Mouse (Mus musculus) embryonic facial prominence, embryonic 13.5 days (tissue): Measurements from ENCODE around the gene March4. TPM values are rescaled to one million over a fixed set of nuclear protein-coding genes. Genes with fewer than 3 reads are reported as not detected.

Source experiments
- ATAC-seq: fragments of 200-750 bp; cut with Nextera tagmentation; 2 replicates; pipeline ENCODE4 v1.8.0; 2017; ENCODE audit warnings: low read depth; ENCODE audit not compliant: insufficient number of reproducible peaks, insufficient read depth, low FRiP score, low TSS enrichment
- H3K27ac ChIP-seq: fragments of 300-500 bp; sonication (generic); 2 replicates; pipeline ENCODE4 v1.5.1; 2015; ENCODE audit warnings: moderate library complexity, mild to moderate bottlenecking, inconsistent platforms
- H3K27me3 ChIP-seq: fragments of 300-500 bp; sonication (generic); 2 replicates; pipeline ENCODE4 v1.6.1; 2015; ENCODE audit warnings: mild to moderate bottlenecking, inconsistent platforms
- H3K36me3 ChIP-seq: fragments of 300-500 bp; sonication (generic); 2 replicates; pipeline ENCODE4 v1.6.1; 2015; ENCODE audit warnings: mild to moderate bottlenecking, inconsistent platforms
- H3K4me1 ChIP-seq: fragments of 300-500 bp; sonication (generic); 2 replicates; pipeline ENCODE4 v1.6.1; 2015; ENCODE audit warnings: inconsistent platforms
- H3K4me2 ChIP-seq: fragments of 300-500 bp; sonication (generic); 2 replicates; pipeline ENCODE4 v1.6.1; 2015; ENCODE audit warnings: moderate library complexity, mild to moderate bottlenecking, inconsistent platforms
- H3K4me3 ChIP-seq: fragments of 300-500 bp; sonication (generic); 2 replicates; pipeline ENCODE4 v1.5.1; 2015; ENCODE audit warnings: mild to moderate bottlenecking, inconsistent platforms
- H3K9ac ChIP-seq: fragments of 300-500 bp; sonication (generic); 2 replicates; pipeline ENCODE4 v1.6.1; 2015; ENCODE audit warnings: mild to moderate bottlenecking, inconsistent platforms
- H3K9me3 ChIP-seq: fragments of 300-500 bp; sonication (generic); 2 replicates; pipeline ENCODE4 v1.6.1; 2016; ENCODE audit warnings: inconsistent platforms
- WGBS: fragments of 180-500 bp; shearing (Covaris S2); methylation state at CpG from one replicate; pipeline ENCODE4 v1.1.7; 2015; ENCODE audit warnings: mixed read lengths; 5-methylcytosine and 5-hydroxymethylcytosine counted together
- polyA plus RNA-seq: library from polyadenylated mRNA; unstranded; fragments of >200 nt; fragmentation: Nextera tagmentation; extraction: Ambion mirVana; gene quantifications from 2 replicates; pipeline ENCODE4 v1.2.1, GENCODE M21; 2015

Gene March4
- polyA plus RNA-seq, 1 experiment from 2014 or later, result 0.18 TPM

- no peak overlapping the region for H3K27ac ChIP-seq
- H3K9me3 ChIP-seq, result no peaks in the 10 kb centered on the region
- no peak overlapping the region for H3K9ac ChIP-seq
- ATAC-seq, result no peak
- H3K27me3 ChIP-seq, result no peaks in the 10 kb centered on the region
- no peaks in the 10 kb centered on the region for H3K4me1 ChIP-seq
- H3K4me3 ChIP-seq, result no peak overlapping the region
- no peak overlapping the region for H3K4me2 ChIP-seq
- H3K36me3 ChIP-seq, result no peaks in the 10 kb centered on the region
- WGBS, result 73% methylated on average over 7 of the region's 7 CpGs
These were observed 25.8 kb downstream of the March4 start for GRCm38 (mm10) chr1:72510778-72511520.

GRCm38 (mm10) chr1:72509551-72509950, 27.2 kb downstream of the March4 start:
- 80% methylated on average over 4 of the region's 4 CpGs for WGBS
- H3K36me3 ChIP-seq, result no peaks in the 10 kb centered on the region
- H3K4me3 ChIP-seq, result no peak overlapping the region
- ATAC-seq, result no peak
- no peaks in the 10 kb centered on the region for H3K27me3 ChIP-seq
- no peak overlapping the region for H3K9ac ChIP-seq
- no peaks in the 10 kb centered on the region for H3K9me3 ChIP-seq
- no peak overlapping the region for H3K27ac ChIP-seq
- H3K4me1 ChIP-seq, result no peaks in the 10 kb centered on the region
- H3K4me2 ChIP-seq, result no peak overlapping the region

- Histone ChIP-seq H3K36me3 (no peaks in the 10 kb centered on the region), H3K4me3 (no peak overlapping the region), H3K4me1 (no peaks in the 10 kb centered on the region), H3K9me3 (no peaks in the 10 kb centered on the region), H3K4me2 (no peak overlapping the region), H3K27ac (no peak overlapping the region), H3K9ac (no peak overlapping the region), H3K27me3 (no peaks in the 10 kb centered on the region)
- WGBS, result 62% methylated on average over 2 of the region's 2 CpGs
- ATAC-seq, result no peak
These were observed 29.1 kb downstream of the March4 start for GRCm38 (mm10) chr1:72507670-72508069.

- Histone ChIP-seq H3K27ac (no peak overlapping the region), H3K4me3 (no peak overlapping the region), H3K4me2 (no peak overlapping the region), H3K4me1 (no peaks in the 10 kb centered on the region), H3K27me3 (no peaks in the 10 kb centered on the region), H3K9me3 (no peaks in the 10 kb centered on the region), H3K9ac (no peak overlapping the region), H3K36me3 (no peaks in the 10 kb centered on the region)
- 61% methylated on average over 10 of the region's 10 CpGs for WGBS
- ATAC-seq, result no peak
These were observed 30.5 kb downstream of the March4 start for GRCm38 (mm10) chr1:72506202-72506601.

- H3K27ac ChIP-seq, result no peak overlapping the region
- H3K4me1 ChIP-seq, result no peaks in the 10 kb centered on the region
- no peak overlapping the region for H3K4me2 ChIP-seq
- no peaks in the 10 kb centered on the region for H3K9me3 ChIP-seq
- ATAC-seq, result no peak
- H3K9ac ChIP-seq, result no peak overlapping the region
- no peak overlapping the region for H3K4me3 ChIP-seq
- WGBS, result 86% methylated on average over 5 of the region's 5 CpGs
- no peaks in the 10 kb centered on the region for H3K27me3 ChIP-seq
- H3K36me3 ChIP-seq, result no peaks in the 10 kb centered on the region
These were observed 39.1 kb downstream of the March4 start for GRCm38 (mm10) chr1:72497609-72498008.

- H3K4me1 ChIP-seq, result peaks cover 5% of the 10 kb centered on the region; the same call in 1 of the 2 replicates
- no peaks in the 10 kb centered on the region for H3K9me3 ChIP-seq
- H3K9ac ChIP-seq, result no peak overlapping the region
- 80% methylated on average over 3 of the region's 3 CpGs for WGBS
- H3K4me2 ChIP-seq, result no peak overlapping the region
- no peaks in the 10 kb centered on the region for H3K27me3 ChIP-seq
- no peak overlapping the region for H3K27ac ChIP-seq
- H3K4me3 ChIP-seq, result no peak overlapping the region
- no peaks in the 10 kb centered on the region for H3K36me3 ChIP-seq
- no peak for ATAC-seq
These were observed 43.3 kb downstream of the March4 start for GRCm38 (mm10) chr1:72493454-72493853.

GRCm38 (mm10) chr1:72492666-72493065, 44.1 kb downstream of the March4 start:
- 91% methylated on average over 10 of the region's 10 CpGs for WGBS

GRCm38 (mm10) chr1:72491307-72491706, 45.4 kb downstream of the March4 start:
- ATAC-seq, result no peak
- WGBS, result 54% methylated on average over 5 of the region's 5 CpGs
- H3K4me1 ChIP-seq, result peaks cover 5% of the 10 kb centered on the region; the same call in 1 of the 2 replicates

More at GRCm38 (mm10) chr1:72492666-72493065, 44.1 kb downstream of the March4 start:
- Histone ChIP-seq H3K27ac (no peak overlapping the region), H3K27me3 (no peaks in the 10 kb centered on the region), H3K9me3 (no peaks in the 10 kb centered on the region), H3K36me3 (no peaks in the 10 kb centered on the region), H3K4me1 (peaks cover 5% of the 10 kb centered on the region; the same call in 1 of the 2 replicates), H3K9ac (no peak overlapping the region), H3K4me3 (no peak overlapping the region), H3K4me2 (no peak overlapping the region)
- no peak for ATAC-seq

GRCm38 (mm10) chr1:72490801-72491200, 45.9 kb downstream of the March4 start:
- Histone ChIP-seq H3K4me3 (no peak overlapping the region), H3K9ac (no peak overlapping the region), H3K4me2 (no peak overlapping the region), H3K9me3 (no peaks in the 10 kb centered on the region), H3K36me3 (no peaks in the 10 kb centered on the region), H3K27ac (no peak overlapping the region), H3K27me3 (no peaks in the 10 kb centered on the region), H3K4me1 (peaks cover 5% of the 10 kb centered on the region; the same call in 1 of the 2 replicates)
- ATAC-seq, result no peak
- WGBS, result 38% methylated on average over 3 of the region's 3 CpGs

More at GRCm38 (mm10) chr1:72491307-72491706, 45.4 kb downstream of the March4 start:
- H3K4me2 ChIP-seq, result no peak overlapping the region
- H3K27ac ChIP-seq, result no peak overlapping the region
- no peak overlapping the region for H3K4me3 ChIP-seq
- no peaks in the 10 kb centered on the region for H3K9me3 ChIP-seq
- no peaks in the 10 kb centered on the region for H3K36me3 ChIP-seq
- H3K9ac ChIP-seq, result no peak overlapping the region
- H3K27me3 ChIP-seq, result no peaks in the 10 kb centered on the region

- no peaks in the 10 kb centered on the region for H3K36me3 ChIP-seq
- no peaks in the 10 kb centered on the region for H3K27me3 ChIP-seq
- H3K4me3 ChIP-seq, result no peak overlapping the region
- no peak overlapping the region for H3K9ac ChIP-seq
- WGBS, result 13% methylated on average over 8 of the region's 8 CpGs
- no peak for ATAC-seq
- no peak overlapping the region for H3K27ac ChIP-seq
- H3K9me3 ChIP-seq, result no peaks in the 10 kb centered on the region
- peaks cover 5% of the 10 kb centered on the region; the same call in 1 of the 2 replicates for H3K4me1 ChIP-seq
- H3K4me2 ChIP-seq, result no peak overlapping the region
These were observed 46.5 kb downstream of the March4 start for GRCm38 (mm10) chr1:72490193-72490592.

GRCm38 (mm10) chr1:72476594-72476993, 60.1 kb downstream of the March4 start:
- no peaks in the 10 kb centered on the region for H3K27me3 ChIP-seq
- H3K9me3 ChIP-seq, result no peaks in the 10 kb centered on the region
- no peaks in the 10 kb centered on the region for H3K4me1 ChIP-seq
- no peak overlapping the region for H3K4me2 ChIP-seq
- no peak overlapping the region for H3K4me3 ChIP-seq
- WGBS, result 87% methylated on average over 2 of the region's 2 CpGs
- no peaks in the 10 kb centered on the region for H3K36me3 ChIP-seq
- ATAC-seq, result no peak
- H3K9ac ChIP-seq, result no peak overlapping the region
- H3K27ac ChIP-seq, result no peak overlapping the region

GRCm38 (mm10) chr1:72469075-72469474, 67.7 kb downstream of the March4 start:
- no peak overlapping the region for H3K4me2 ChIP-seq
- no peak overlapping the region for H3K9ac ChIP-seq
- no peaks in the 10 kb centered on the region for H3K27me3 ChIP-seq
- no peaks in the 10 kb centered on the region for H3K9me3 ChIP-seq
- ATAC-seq, result no peak
- WGBS, result 86% methylated on average over 2 of the region's 2 CpGs
- no peak overlapping the region for H3K27ac ChIP-seq
- 0 out of 2 replicates have a peak, but pooled peaks cover 5% of the 10 kb centered on the region for H3K4me1 ChIP-seq
- H3K4me3 ChIP-seq, result no peak overlapping the region
- H3K36me3 ChIP-seq, result no peaks in the 10 kb centered on the region
